Mouse (Mus musculus) heart, postnatal 25 days (tissue): ENCODE data around the gene Kcnh1. TPM values are rescaled to one million over a fixed set of nuclear protein-coding genes. Genes with fewer than 3 reads are reported as not detected.

ENCODE experiments used
- DNase-seq: peaks from one replicate; pipeline ENCODE4 v3.0.0; 2022; ENCODE audit warnings: low spot score
- intact Hi-C: fragments of 180-260 bp; cut with DNase I; formaldehyde crosslinking; loops from one replicate; pipeline ENCODE4 v1.15.1; 2025
- total RNA-seq, 2 experiments: library from RNA; stranded (reverse); gene quantifications; 2 replicates each; pipeline ENCODE4 v1.2.3; 2021

Kcnh1 gene
- total RNA-seq, 2 experiments from 2014 or later = 0.06 to 0.10 TPM

DNA sequence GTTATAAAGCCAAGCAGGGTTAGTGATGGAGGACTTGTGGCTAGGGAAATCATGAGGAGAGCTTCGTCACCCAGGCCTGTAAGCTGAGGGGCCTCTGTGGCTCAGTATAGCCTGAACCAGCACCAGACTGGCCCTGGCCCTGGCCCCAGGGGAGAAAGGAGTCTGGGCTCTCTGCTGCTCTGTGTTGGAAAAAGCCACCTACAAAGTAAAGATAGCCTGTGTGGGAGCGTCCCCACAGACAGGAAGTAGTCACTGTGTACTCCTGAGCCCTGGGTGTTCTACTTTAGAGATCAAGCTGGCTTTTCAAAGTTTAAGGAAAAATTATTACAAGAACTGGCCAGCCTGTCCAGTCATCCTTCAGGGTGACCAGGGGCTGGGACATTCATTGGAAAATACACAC lies 306.9 kb downstream of the Kcnh1 start:
- intact Hi-C loops = no loop called here
- DNase-seq = no peak

DNA sequence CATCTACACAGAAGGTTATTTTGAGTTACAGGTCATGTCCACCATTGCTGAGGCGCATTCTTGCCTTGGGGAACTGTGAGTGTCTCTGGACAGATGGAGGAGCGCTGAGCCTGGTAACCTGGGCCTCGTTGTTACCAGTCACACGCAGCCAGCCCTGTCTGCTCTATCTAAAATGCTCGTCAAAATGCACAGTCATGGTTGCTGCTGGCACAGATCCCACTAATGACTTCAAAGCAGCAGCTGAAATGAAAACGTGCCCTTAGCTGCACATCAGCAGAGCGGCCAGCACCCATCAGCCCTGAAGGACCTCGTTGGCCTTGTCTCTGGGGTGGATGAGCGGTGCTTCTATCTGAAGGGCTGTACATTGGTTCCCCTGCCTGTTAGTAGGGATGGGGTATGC lies 311.4 kb downstream of the Kcnh1 start:
- intact Hi-C loops = no loop called here
- no peak for DNase-seq

DNA sequence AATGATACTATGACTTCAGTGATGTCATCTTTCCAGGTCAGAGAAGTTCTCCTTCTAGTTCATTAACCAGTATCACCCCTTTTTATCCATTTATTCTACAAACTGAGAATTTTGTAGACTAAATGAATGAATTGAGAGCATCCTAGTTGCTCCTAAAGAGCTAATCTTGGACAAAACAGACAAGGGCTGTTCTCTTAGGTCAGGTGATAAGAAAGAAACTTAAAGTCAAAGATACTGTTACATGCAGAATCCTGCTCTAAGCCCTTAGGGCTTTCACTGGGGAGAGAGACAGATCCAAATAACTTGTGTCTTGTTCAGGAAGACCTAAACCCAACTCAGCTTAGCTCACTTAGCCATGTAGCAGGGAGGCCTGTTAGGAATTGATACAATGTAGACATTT lies 312.3 kb downstream of the Kcnh1 start:
- intact Hi-C loops = no loop called here
- no peak for DNase-seq

DNA sequence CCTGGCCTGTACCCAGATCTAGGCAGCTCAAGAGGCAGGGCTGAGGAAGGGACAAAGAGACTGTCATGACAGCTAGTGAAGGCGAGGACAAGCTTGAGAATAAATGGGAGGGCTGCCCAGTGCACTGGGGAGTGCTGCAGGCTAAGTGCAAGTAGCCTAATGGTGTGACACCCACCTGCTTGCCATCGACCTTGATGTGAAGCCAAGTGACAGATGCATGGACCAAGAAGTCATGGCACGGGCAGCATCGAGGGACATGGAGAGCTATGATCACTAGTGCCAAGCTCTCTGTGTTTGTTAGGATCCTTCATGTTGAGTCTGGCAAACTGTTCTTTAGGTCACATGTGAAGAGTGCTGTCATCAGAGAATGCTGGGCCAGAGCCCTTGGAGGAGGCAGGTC lies 313.1 kb downstream of the Kcnh1 start:
- intact Hi-C loops = no loop called here
- no peak for DNase-seq

DNA sequence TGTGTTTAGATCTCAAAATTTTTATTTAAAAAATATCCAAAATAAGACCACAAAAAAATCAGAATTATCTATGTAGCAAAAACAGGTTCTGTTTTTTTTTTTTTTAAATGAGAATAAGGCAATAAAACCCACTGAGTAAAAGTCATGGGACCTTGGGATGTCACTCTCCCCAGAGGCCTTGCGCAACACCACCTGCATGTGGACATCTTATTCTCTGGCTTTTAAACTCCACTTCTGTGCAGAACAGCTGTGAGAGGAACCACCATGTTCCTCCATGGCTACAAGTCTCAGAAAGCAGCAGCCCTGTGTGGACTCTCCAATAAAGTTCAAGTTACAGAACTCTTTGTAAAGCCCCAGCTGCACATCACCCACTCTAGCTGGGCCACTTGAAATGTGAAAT lies 322.2 kb downstream of the Kcnh1 start:
- intact Hi-C loops = no loop called here
- DNase-seq = no peak

DNA sequence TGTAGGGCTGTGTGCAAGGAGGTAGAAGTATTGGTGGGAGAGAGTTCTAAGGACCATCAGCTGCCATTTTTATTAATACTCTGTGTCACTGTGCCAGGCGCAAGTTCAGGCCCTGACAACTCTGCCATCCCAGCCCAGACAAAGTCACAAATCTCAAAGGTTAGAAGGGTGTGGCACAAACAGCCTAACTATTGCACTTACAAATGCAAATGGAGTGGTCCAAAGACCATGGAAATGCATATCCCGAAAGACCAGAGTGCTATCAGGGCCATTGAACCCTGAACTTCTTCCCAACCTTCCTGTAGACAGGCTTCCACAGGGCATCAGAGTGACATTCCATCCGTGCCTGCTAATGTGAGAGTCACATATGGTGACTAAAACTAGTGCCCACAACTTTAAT lies 324.8 kb downstream of the Kcnh1 start:
- intact Hi-C loops = no loop called here
- no peak for DNase-seq

DNA sequence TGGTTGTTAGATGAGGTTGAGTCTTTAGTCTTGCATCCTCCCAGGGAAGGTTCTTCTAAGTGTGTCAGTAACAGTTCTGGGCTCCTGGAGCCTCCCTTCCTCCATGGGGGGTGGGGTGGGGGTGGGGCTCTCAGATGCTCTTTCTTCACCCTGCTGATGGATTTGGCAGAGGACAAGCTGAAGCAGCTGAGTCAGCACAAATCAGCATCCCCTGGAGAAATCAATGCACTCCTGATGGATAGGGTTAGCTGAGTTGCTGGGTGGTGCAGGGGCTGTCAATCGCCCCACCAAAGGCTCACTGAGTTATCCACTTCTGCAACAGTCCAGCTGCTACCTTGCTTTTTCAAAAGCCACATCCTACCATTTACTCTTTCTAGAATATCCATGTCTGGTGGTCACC lies 329.1 kb downstream of the Kcnh1 start:
- intact Hi-C loops = loop anchor here (5.0 kb wide), 1 partner anchor 62 kb away; no protein-coding TSS in a partner anchor
- no peak for DNase-seq

DNA sequence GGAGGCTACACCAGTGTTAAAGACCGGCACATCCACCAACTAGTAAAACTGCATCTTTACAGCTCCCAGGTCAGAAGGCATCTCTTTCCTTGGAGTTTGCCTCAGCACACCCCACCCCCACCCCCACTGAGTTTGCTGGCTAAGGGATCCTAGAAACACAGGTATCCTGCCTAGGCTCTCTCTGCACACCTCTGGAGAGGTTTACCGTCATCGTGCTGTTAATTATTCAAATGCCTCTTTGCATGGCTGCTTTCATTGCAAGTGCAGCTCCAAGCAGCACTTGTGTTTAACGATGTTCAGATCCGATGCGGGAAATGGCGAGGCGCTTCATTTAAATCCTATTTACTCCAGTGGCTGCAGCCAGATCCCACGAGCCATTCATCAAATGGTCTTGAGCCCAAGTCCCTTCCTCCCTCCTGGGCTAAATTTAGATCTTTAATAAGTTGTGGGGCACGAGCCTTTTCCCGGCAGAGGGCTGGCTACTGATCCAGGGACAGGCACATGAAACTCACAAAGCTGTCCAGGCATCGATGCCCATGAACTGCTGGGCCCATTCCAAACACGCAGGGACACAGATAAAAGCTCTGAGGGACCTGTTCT lies 330.4 kb downstream of the Kcnh1 start:
- no peak for DNase-seq
- intact Hi-C loops = loop anchor here (5.0 kb wide), 1 partner anchor 64 kb away; no protein-coding TSS in a partner anchor

DNA sequence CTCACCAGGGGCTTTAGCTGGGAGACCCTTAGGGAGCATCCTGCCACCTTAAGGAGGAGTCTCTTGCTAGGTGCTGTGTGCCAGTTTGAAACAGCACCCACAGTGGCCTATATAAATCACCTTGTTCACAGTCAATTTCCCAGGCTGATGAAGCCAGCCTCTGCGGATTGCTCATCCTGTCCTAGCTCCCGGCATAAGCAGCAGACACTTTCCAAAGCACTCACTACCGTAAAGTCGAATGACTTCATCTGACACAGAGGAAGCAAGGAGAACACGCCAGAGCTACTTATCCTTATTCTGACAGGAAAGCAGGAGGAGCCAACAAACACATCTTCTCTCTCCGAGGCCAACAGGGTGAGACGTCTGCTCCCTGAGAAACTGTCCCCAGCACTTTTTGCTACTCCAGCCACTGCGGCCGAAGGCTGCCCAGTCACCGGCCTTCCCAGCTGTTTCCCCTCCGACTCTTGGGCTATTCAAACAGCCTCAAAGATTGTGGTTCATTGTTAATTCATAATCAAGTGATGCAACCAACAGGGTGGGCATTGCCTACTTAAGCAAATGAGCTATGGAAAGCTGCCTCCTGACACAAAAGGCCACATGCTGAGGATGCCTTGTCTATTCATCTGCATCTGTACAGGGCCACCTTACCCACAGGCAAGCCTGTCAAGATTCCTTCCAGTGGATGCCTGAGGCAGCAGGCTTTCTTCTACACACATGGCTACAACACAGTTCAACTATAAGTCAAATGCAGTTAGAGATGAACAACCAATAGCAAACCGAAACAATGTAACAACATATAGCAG lies 332.0 kb downstream of the Kcnh1 start:
- DNase-seq = no peak
- intact Hi-C loops = loop anchor here (5.0 kb wide), 1 partner anchor 65 kb away; no protein-coding TSS in a partner anchor

DNA sequence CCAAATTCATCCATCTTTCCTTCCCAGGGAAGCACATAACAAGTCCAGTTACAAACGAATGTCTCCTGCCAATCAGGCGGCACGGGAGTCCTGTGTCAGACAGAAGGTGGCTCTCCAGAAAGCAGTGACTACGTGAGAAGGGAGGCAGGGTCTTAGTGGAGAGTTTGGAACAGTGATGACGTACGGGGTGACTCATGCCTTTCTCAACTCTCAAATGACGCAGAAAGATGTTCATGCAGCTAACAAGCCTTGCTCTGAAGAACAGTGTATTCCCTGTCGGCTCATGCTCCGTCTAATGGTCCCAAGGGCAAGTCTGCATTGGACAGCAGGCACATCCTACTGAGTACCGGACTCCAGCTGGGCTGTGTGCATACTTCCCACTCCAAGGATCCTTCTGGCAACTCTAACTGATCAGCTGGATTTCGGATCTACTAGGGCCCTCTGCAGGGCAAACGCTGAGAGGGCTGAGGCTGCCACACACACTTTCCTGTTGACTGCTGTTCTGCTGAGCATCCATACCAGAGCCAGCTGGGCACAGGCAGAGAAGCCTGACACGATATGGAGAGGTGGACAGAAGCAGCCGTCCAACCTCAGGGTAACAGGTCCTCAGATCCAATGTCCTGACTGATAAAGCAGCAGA lies 335.3 kb downstream of the Kcnh1 start:
- intact Hi-C loops = no loop called here
- no peak for DNase-seq

DNA sequence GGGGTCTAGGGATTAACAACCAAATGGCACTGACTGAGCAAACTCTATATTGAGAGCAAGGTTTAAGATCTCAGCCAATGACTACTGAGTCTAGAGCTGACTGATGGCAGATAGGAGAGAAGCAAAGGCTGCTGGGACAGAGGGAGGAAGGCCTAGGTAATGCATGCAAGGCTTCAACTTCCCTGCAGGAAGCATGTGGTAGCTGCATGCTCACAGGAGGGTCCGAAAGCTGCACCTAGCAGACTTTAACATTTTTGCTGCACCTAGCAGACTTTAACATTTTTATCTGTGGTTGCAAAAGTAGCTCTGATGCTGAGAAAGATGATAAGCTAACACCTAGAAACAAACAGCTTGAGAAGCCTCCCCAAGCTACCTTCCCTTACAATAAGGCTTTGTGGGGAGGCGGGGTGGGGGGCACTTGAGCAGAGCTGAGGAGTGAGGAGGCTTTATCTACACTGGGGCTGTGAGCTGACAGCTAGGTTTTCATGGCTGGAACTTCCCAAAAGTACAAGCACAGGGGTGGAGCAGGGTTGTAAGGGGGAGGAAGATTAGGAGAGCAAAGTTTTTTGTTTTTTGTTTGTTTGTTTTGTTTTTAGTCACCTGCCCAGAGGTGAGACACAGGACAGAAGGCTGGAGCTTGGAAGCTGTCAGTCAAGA lies 341.0 kb downstream of the Kcnh1 start:
- no peak for DNase-seq
- intact Hi-C loops = no loop called here

DNA sequence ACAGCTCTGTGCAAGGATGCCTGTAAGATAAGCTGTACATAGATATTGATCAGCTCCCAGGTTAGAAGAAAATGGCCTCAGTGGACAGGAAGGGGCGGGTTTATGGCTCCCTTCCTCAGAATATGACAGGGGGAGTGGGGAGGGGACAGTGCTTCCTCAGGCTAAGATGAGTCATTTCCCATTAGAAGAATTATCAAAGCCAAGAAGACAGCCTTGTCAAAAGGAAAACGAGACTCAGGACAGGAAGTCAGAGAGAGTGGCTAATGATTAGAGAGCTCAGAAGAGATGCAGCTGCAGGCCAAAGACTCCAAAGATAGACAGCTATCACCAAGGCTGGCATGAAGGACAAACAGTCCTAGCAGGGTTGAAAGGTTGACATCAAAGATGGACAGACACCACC lies 341.6 kb downstream of the Kcnh1 start:
- intact Hi-C loops = no loop called here
- DNase-seq = no peak

DNA sequence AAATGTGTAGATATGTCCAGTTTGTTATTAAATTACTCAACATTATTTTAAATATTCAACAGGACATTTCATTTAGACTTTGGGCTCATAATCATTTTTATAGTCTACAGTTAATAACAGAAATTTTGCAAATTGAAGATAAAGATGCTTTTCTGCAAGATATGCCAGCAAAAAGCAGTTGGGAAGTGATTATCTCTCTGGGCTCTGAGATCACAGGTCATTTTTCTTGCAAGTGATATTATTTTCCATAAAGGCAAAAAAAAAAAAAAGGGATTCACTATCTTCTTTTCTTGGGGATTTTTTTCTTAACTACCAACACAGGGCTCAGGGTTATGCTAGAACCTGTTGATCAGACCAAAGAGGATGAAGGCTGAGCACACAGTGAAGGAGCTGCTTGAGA lies 342.4 kb downstream of the Kcnh1 start:
- intact Hi-C loops = no loop called here
- no peak for DNase-seq

DNA sequence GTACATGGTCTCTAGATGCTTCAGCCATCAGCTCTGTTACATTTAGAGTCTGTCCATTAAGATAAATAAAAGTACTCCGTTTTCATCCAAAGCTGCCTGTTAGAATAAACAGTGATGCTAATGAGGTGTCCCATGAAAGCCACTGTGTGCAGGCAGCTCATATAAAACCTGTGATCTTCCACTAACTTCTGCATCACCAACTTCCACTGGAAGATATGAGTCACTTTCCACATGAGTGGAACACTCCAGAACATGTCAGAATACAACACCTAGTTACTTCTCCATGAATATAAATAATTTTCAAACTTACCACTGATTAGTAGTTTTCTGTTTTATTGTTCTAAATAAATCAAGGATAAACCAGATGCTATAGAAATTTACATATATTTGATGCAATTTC lies 345.9 kb downstream of the Kcnh1 start:
- intact Hi-C loops = no loop called here
- DNase-seq = no peak

DNA sequence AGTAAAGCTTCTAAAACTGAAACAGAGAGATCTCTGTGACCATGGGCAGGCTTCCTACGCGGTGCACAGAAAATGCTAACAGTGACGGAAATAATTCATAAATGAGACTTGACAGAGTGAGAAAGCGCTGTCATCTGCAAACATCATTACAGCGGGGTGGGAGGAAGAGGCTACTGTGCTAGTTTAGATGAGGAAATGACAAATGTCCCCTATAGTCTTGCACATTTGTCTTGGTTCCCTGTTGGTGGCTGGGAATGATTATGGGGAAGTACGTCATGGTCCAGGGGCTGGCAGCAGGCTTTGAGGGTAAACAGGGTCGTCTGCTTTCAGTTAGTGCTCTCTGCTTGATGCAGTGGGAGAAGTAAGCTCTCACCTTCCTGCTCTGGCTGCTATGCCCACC lies 346.6 kb downstream of the Kcnh1 start:
- no peak for DNase-seq
- intact Hi-C loops = no loop called here

DNA sequence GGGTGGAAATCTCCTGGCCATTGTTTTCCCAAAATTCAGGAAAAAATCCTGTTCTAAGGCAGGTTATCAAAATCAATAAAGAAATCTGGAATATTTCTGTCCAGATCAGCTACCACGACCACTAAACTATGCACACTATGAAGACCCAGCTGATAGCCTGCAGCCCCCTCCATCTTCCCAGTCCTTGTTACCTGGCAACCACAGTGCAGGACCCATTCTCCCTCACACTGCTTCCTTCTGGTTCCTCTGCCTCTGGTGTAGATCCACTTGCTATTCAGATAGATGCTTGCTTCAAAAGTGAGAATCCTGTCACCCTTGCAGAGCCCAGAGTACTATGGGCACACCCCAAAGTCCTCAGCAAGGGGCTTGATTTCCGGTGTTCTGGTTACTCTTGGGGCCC lies 351.5 kb downstream of the Kcnh1 start:
- intact Hi-C loops = no loop called here
- no peak for DNase-seq

DNA sequence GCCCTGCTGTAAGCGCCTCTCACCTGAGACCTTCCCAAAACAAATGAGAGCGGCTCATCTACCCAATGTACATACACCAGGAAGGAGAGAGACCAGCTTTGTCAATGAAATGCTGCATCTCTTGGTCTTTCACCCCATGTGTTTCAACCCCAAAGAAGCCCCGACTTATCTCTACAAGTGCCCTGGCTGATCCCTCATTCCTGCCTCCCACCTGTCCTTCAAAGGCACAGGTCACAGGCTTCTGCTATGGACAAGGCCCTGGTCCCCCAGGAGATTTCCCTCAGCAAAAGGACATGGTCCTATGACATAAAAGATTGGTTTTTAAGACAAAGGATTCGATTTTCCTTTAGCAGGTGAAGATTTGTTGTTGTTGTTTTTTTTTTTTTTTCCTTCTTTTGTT lies 353.1 kb downstream of the Kcnh1 start:
- no peak for DNase-seq

DNA sequence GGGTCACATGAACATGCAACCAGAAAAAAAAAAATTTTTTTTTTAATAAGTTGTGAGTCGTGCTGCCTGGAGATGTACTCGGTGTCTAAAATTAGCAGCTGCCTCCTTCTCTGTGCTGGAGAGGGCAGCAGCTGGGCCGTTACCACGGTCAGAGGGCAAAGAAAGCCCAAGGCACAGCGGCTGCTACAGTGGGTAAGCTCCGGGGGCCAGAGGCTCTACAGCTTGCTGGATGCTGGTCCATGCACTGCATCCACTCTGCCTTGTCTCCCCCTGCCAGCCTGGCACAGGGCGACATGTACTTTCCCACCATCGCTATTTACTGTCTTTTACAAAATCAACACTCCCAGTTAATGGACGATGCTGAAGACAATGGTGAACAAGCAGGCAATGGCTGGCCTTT lies 353.5 kb downstream of the Kcnh1 start:
- intact Hi-C loops = no loop called here
- DNase-seq = no peak

More for the DNA sequence above, 353.1 kb downstream of the Kcnh1 start:
- intact Hi-C loops = no loop called here

DNA sequence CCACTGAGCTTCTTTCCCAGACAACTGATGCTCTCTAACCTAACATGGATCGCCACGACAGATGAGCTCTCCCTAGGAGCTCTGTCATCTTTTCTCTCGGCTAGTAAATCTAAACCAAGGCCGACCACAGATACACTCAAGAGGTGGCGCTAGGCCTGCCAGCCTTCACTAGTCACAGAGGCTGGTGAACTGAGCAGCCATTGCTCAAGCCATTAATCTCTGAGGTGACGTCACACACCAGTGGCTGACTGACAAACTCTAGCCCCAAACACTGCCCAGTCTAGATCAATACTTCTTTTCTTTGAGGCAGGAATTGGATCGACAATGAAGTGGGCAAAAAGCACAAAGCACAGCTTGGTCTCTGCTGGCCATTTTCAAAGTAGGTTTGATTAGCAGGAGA lies 354.3 kb downstream of the Kcnh1 start:
- no peak for DNase-seq
- intact Hi-C loops = no loop called here

DNA sequence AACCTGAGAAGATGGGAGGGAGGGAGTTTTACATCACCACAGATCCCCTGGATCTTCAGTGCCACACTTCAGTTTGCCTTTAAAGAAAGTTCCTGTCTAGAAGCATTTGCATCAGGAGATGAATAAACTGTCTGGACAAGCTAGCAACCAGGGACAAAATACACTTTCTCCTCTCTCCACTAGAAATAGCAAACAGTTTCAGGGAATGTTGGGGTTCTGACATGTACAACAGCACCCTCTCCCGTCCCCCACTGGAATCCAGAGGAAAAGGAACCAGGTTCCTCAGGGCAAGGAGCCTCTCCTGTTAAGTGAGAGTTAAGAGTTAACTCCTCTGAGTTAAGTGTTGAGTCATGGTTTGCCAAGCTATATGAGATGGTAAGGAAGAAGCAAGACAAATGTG lies 356.3 kb downstream of the Kcnh1 start:
- no peak for DNase-seq
- intact Hi-C loops = no loop called here

DNA sequence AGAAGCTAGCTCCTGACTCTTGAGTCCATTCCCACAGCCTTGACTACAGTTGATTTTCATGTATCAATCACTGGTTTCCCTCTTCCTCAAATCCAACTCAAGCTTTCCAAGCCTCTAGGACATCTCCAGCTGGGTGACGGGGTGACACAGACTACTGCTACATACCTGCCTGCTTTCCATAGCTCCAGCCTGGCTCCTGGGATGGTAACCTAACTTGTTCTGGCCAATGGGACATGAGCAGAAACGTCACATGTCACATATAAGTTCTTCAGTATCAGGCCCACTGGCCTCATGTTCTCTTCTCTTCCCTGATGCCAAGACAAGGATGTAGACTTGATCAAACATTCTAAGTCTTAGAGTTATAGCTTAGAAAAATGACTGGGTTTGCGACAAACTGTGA lies 360.0 kb downstream of the Kcnh1 start:
- intact Hi-C loops = no loop called here
- no peak for DNase-seq
